Mouse (Mus musculus): ENCODE data around the gene Sorbs1.

DNA sequence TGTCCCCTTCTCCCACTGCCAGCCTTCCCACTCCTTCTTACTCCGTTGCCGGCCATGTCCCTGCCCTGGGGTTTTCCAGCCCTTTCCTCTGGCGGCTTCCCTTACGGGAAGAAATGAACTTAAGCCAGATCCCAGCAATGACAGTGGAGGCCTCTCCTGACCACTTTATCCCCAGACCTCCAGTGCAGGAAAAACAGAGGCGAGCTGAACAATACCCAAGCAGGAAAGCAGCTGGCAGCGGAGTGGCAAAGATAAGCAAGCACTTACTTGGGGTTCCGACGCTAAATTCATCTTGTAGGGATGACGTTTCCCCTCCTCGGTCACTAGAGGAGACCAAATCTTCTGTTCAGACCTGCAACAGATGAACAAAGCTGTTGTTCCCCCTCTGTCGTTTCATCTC, 264.2 kb downstream of the Sorbs1 start:
- TF ChIP-seq CTCF (IDR thresholded peaks at IDR 0.05; ENCODE audit: borderline replicate concordance, insufficient read depth, low read depth, low read length) (no peak), POLR2A (IDR thresholded peaks at IDR 0.05; ENCODE audit: borderline replicate concordance, insufficient read depth, low read length) (no peak)

All from cerebellum, adult 2 months (tissue).